Mouse (Mus musculus) lung, postnatal 0 days (tissue): ENCODE measurements around the gene Eral1.

Experiments used
- CTCF ChIP-seq: IDR thresholded peaks from 2 replicates; pipeline ENCODE4 v1.5.1; 2016; ENCODE audit warnings: antibody characterized with exemption, mild to moderate bottlenecking
- EP300 ChIP-seq: IDR thresholded peaks from 2 replicates; pipeline ENCODE4 v1.6.1; 2016; ENCODE audit warnings: antibody characterized with exemption, mild to moderate bottlenecking, control low read depth

DNA sequence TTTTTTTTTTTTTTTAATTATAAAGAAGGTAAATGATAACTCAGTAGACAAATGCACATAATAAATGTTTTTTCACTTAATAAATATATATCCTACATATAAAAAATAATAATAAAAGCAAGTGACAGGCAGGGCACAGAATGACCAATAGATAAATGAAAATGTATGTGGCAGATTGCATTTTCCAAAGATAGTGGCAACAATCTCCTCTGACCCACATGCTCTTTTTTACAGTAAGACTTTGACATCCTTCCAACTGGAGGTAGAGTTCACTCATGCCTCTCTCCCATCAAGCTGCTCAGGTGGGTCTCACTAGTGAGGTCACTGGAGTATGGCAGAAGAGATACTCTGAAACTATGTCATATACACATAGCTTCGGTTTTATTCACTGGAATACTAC is 17.6 kb downstream of the Eral1 start:
- TF ChIP-seq CTCF (no peak), EP300 (no peak)
